Mouse (Mus musculus): ENCODE results near the gene Fars2.

The Fars2 gene

GRCm38 (mm10) chr13:36530852-36531251, 413.6 kb downstream of the Fars2 start:
- DNase-seq = no peak

- no peak for DNase-seq
Observed at GRCm38 (mm10) chr13:36531893-36532292, 414.7 kb downstream of the Fars2 start.

- no peak for DNase-seq
Observed at GRCm38 (mm10) chr13:36533071-36533470, 415.9 kb downstream of the Fars2 start.

- DNase-seq = no peak
Observed at GRCm38 (mm10) chr13:36533518-36533917, 416.3 kb downstream of the Fars2 start.

GRCm38 (mm10) chr13:36533966-36534540, 416.8 kb downstream of the Fars2 start:
- no peak for DNase-seq

GRCm38 (mm10) chr13:36537580-36537979, 420.4 kb downstream of the Fars2 start:
- DNase-seq = no peak

- DNase-seq = no peak
Observed at GRCm38 (mm10) chr13:36538385-36538784, 421.2 kb downstream of the Fars2 start.

- DNase-seq = no peak
Observed at GRCm38 (mm10) chr13:36540231-36540630, 423.0 kb downstream of the Fars2 start.

- DNase-seq = no peak
Observed at GRCm38 (mm10) chr13:36541287-36541780, 424.1 kb downstream of the Fars2 start.

GRCm38 (mm10) chr13:36550694-36551093, 433.5 kb downstream of the Fars2 start:
- DNase-seq = no peak

GRCm38 (mm10) chr13:36552522-36553246, 435.5 kb downstream of the Fars2 start:
- DNase-seq = no peak

- no peak for DNase-seq
Observed at GRCm38 (mm10) chr13:36553247-36553642, 436.0 kb downstream of the Fars2 start.

GRCm38 (mm10) chr13:36554743-36555142, 437.5 kb downstream of the Fars2 start:
- no peak for DNase-seq

- no peak for DNase-seq
Observed at GRCm38 (mm10) chr13:36562447-36563441, 445.5 kb downstream of the Fars2 start.

- no peak for DNase-seq
Observed at GRCm38 (mm10) chr13:36564764-36565315, 447.6 kb downstream of the Fars2 start.

GRCm38 (mm10) chr13:36576781-36577180, 459.6 kb downstream of the Fars2 start:
- DNase-seq = no peak

- no peak for DNase-seq
Observed at GRCm38 (mm10) chr13:36577916-36578568, 460.8 kb downstream of the Fars2 start.

GRCm38 (mm10) chr13:36578569-36579333, 461.5 kb downstream of the Fars2 start:
- peak; percentile 87 to 90 for DNase-seq

GRCm38 (mm10) chr13:36582406-36583070, 465.3 kb downstream of the Fars2 start:
- DNase-seq = no peak

- DNase-seq = no peak
Observed at GRCm38 (mm10) chr13:36583481-36584151, 466.4 kb downstream of the Fars2 start.
